Comparison of ENCODE assay signal across 22 mouse cellular contexts in the genomic region with DNA sequence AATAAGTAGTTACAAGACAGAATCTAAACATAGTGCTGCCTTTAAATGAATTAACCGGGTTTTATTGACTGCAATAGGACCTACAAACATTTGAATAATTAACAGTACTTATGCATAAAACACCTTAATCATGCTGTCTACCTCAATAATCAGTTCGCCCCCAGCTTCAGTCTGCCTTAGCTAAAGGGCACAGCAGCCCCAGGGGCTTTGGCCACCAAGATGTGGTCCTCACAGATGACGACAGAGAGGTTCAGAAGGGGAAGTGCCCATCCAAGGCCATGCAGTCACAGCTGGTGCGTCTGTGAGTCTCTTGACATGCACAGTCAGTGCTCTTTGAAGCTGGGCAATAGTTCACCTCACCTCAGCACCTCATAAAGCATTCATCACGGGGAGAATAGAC.
"Had no signal": no experiment of that assay in that cellular context is flagged by ENCODE, and none has a peak within 500 bp of the region (broad histone marks: within the 10 kb centered on the region; RNA-seq: fewer than 3 reads in every experiment).

No protein-coding gene starts in this region.

- ATAC-seq: liver, embryonic 12.5 days; midbrain, embryonic 15.5 days had no signal

- H3K9ac ChIP-seq: limb, embryonic 13.5 days; liver, embryonic 12.5 days; liver, embryonic 15.5 days; midbrain, embryonic 15.5 days; neural tube, embryonic 15.5 days had no signal

- H3K4me2 ChIP-seq: limb, embryonic 13.5 days; liver, embryonic 12.5 days; liver, embryonic 15.5 days; midbrain, embryonic 11.5 days; midbrain, embryonic 15.5 days; neural tube, embryonic 15.5 days had no signal

- H3K4me1 ChIP-seq: limb, embryonic 13.5 days; liver, embryonic 12.5 days; liver, embryonic 15.5 days; midbrain, embryonic 15.5 days had no signal

- H3K4me3 ChIP-seq: limb, embryonic 13.5 days; liver, embryonic 12.5 days; liver, embryonic 15.5 days; midbrain, embryonic 15.5 days; myocyte; neural tube, embryonic 15.5 days had no signal

- DNase-seq: kidney, adult 9 months; kidney, postnatal 14 days; kidney, postnatal 4 days; left cerebral cortex, postnatal 4 days; liver; lung, adult 2 months; lung, postnatal 14 days; lung, postnatal 4 days; right cerebral cortex, adult 18-20 months; right cerebral cortex, postnatal 14 days; right cerebral cortex, postnatal 4 days; thymus, adult 2 months; thymus, postnatal 14 days; thymus, postnatal 4 days had no signal

- H3K9me3 ChIP-seq: limb, embryonic 13.5 days; liver, embryonic 15.5 days; midbrain, embryonic 15.5 days; neural tube, embryonic 15.5 days had no signal

- H3K27me3 ChIP-seq: limb, embryonic 13.5 days; liver, embryonic 12.5 days; liver, embryonic 15.5 days; midbrain, embryonic 15.5 days; neural tube, embryonic 15.5 days had no signal

- H3K27ac ChIP-seq: limb, embryonic 13.5 days; liver, embryonic 12.5 days; liver, embryonic 15.5 days; midbrain, embryonic 15.5 days; neural tube, embryonic 15.5 days; stomach, postnatal 0 days had no signal

- H3K36me3 ChIP-seq: limb, embryonic 13.5 days; liver, embryonic 12.5 days; liver, embryonic 15.5 days; midbrain, embryonic 15.5 days; neural tube, embryonic 15.5 days had no signal
